Mouse (Mus musculus): ENCODE measurements around the gene Enox2. TPM values are rescaled to one million over a fixed set of nuclear protein-coding genes. Genes with fewer than 3 reads are reported as not detected.

Gene Enox2
- polyA plus RNA-seq, 1 experiment, result 9.3 TPM

DNA sequence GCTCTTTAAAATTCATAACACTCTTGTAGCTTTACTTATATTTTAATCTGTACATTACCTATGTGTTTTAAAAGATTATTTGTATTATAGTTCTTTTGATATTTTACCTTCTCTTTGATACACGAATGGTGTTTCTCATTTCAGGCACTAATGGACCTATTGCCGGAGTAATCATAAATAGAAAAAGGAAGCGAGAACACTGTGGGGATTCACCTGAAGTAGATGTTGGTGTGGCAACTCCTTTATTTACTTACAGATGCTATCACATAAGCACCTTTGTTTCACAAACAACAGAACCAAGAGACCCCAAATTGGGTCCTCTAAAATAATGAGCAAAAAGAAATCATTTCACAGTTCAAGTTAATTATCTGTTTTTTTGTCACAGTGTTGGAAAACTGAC is 109.4 kb downstream of the Enox2 start:
- no peak for DNase-seq (ENCODE audit: low read depth)
- no peak for TF ChIP-seq CTCF (IDR thresholded peaks at IDR 0.05; ENCODE audit: borderline replicate concordance, extremely low read depth, insufficient read depth, insufficient read length)
- no peak for TF ChIP-seq POLR2A (IDR thresholded peaks at IDR 0.05; ENCODE audit: borderline replicate concordance, extremely low read depth, insufficient read depth, insufficient read length, poor library complexity, severe bottlenecking)

DNA sequence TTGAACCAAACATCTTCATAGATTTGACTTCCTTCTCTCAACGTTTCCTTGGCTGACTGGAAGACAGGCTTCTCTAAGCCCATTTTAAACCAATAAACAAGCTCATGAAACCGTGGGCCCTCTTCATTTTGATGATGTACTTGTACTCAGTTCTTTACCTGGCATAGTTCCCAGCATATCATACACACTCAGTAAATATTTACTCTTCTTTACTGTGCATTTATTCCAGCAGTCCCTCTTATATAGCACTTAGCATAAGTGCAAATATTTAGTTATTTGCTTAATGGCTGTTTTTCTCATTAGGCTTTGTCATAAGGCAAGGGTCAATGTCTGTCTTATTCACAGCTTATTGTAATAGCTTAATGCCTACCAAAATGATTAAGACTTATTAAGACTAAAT is 133.8 kb downstream of the Enox2 start:
- TF ChIP-seq CTCF (IDR thresholded peaks at IDR 0.05; ENCODE audit: borderline replicate concordance, extremely low read depth, insufficient read depth, insufficient read length) (no peak), POLR2A (IDR thresholded peaks at IDR 0.05; ENCODE audit: borderline replicate concordance, extremely low read depth, insufficient read depth, insufficient read length, poor library complexity, severe bottlenecking) (no peak)
- no peak for DNase-seq (ENCODE audit: low read depth)

DNA sequence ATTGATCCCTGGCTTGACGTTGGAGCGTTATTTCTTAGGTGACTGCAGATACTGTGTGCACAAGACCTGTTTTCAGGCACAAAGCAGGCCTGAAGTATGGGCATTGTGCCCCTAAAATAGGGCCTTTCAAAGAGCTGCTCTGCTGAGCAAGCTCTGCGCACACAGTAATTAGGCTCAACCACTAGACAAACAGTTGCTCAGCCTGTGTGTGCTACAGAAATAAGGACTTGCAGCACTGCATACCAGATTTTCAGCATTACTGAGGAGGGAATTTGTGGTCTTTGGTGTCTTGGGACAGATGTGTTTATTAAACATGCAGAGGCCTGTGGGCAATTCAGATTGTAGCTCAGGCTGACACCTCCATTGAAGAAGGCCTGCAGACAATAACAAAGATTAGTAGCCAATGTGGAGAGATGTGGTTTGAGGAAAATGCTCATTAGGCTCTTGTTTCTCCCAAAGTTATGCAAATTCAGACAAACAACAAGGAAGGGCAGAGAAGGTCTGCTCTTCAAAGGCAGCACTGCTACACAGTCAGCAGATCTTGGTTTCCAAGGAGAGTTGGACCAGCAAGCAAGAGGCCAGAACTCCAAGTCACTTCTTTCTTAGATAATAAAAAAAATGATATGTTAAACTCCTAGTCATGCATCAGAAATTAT is 163.2 kb downstream of the Enox2 start:
- no peak for TF ChIP-seq POLR2A (IDR thresholded peaks at IDR 0.05; ENCODE audit: borderline replicate concordance, extremely low read depth, insufficient read depth, insufficient read length, poor library complexity, severe bottlenecking)
- TF ChIP-seq CTCF (IDR thresholded peaks at IDR 0.05; ENCODE audit: borderline replicate concordance, extremely low read depth, insufficient read depth, insufficient read length), result no peak
- DNase-seq (ENCODE audit: low read depth), result peak; percentile 89

DNA sequence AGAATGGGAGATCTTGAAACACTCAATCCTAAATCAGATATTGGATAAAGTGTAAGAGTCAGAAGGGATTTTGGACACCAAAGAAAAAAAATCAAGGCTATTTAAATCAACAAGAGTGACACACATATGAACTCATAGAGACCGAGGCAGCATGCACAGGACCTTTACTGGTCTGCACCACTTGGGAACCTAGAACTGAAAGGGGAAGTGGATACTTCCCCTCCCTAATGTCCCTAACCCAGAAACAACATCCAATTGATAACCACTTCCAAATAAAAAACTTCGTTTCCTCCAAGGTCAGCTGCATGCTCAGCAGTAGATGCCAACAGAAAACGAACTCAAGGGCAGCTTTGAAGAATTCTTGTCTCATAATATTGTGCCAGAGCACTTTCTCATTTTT is 171.6 kb downstream of the Enox2 start:
- no peak for DNase-seq (ENCODE audit: low read depth)
- TF ChIP-seq POLR2A (IDR thresholded peaks at IDR 0.05; ENCODE audit: borderline replicate concordance, extremely low read depth, insufficient read depth, insufficient read length, poor library complexity, severe bottlenecking) (no peak), CTCF (IDR thresholded peaks at IDR 0.05; ENCODE audit: borderline replicate concordance, extremely low read depth, insufficient read depth, insufficient read length) (no peak)

DNA sequence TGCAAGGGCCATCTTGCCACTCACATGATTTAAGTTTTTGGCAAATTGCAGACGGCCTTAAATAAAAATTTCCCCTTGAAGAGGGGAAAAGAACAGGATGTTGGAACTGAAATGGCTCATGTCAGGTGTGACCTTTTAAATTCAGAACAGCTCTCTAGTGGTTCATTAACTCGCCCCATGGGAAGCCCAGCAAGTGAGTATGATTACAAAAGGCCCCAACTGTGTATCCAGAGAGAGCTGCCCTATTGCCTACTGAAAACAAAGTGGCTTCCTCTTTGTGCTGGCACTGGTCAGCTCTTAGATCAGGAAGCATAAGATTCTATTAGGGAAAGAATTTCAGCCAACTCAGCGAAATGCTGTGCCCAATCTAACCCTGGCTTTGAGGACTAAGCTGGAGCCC is 175.6 kb downstream of the Enox2 start:
- TF ChIP-seq POLR2A (IDR thresholded peaks at IDR 0.05; ENCODE audit: borderline replicate concordance, extremely low read depth, insufficient read depth, insufficient read length, poor library complexity, severe bottlenecking) (no peak), CTCF (IDR thresholded peaks at IDR 0.05; ENCODE audit: borderline replicate concordance, extremely low read depth, insufficient read depth, insufficient read length) (no peak)
- peak; percentile 38 for DNase-seq (ENCODE audit: low read depth)

DNA sequence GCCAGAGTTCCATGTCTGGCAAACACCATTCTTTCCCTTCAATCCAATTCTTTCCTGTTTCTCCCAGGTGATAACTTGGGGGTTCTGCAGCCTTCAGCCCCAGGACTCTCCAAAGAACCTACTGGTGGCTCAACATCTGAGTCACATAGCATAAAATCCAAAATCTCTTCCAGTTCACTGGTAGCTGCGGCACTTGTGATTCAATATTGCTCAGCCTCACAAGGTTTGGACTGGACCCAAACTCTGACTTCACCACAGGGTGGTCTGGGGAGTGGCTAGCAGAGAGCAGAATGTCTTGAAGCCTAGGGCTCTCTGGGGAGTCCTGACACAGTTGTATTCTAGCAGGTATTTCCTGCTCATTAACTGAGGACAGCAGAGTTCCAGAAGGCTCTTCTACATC is 187.5 kb downstream of the Enox2 start:
- peak; percentile 5 for DNase-seq (ENCODE audit: low read depth)

DNA sequence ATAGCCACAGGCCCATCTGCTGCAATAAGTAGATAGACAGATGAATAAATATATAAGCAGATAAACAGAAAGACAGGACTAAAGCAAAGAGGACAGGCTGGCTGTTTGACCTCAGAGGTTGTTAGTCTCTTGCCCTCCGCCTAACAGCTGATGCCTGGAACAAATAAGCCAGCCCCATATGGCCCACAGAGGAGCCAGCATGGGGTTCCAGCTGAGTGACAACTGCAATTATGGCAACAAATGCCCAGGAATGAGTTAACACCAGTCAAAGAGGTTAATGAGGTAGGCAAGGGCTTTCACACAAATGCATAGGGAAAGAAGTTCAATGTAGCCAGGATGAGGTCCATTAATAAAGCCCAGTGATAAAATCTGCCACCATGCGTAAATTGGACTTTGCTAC is 191.8 kb downstream of the Enox2 start:
- peak; percentile 62 for DNase-seq (ENCODE audit: low read depth)
- TF ChIP-seq CTCF (IDR thresholded peaks at IDR 0.05; ENCODE audit: borderline replicate concordance, extremely low read depth, insufficient read depth, insufficient read length) (no peak), POLR2A (IDR thresholded peaks at IDR 0.05; ENCODE audit: borderline replicate concordance, extremely low read depth, insufficient read depth, insufficient read length, poor library complexity, severe bottlenecking) (no peak)

DNA sequence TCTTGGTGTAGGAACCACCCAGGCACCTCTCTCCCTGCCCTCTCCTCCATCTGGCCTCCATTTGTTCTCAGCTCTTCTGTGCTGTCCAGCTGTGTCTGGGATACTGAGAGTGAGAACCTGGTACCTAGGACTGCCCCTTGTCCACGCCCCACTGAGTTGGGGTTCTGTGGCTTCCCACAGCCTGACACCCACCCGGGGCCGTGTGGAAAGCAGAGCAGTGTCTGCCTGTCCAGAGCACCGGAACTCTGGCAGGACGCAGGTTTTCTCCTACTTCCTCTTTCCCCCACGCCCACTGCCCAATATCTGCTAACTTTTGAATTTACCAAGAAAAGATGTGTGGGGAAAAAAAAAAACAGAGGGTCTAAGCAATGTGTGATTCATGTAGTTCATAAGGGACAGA is 213.0 kb downstream of the Enox2 start:
- no peak for DNase-seq (ENCODE audit: low read depth)
- TF ChIP-seq CTCF (IDR thresholded peaks at IDR 0.05; ENCODE audit: borderline replicate concordance, extremely low read depth, insufficient read depth, insufficient read length) (no peak), POLR2A (IDR thresholded peaks at IDR 0.05; ENCODE audit: borderline replicate concordance, extremely low read depth, insufficient read depth, insufficient read length, poor library complexity, severe bottlenecking) (no peak)

DNA sequence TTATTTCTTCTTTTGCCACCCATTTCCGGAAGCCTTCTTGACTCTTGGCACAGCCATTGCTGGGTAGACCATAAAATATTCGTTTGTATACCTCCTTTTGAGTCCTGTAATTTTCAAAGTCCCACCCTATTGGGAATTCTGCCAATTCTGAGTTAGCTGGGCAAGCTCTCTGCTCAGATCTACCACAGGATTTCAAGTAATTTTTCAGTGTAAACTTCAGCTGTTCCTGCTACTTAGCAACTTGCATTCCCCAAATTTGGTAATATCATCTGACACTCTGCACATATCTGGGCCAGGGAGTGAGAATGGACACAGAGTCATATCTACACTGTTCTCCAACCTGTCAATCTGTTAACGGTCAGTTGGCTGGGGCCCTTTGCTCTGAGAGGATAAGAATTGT is 214.5 kb downstream of the Enox2 start:
- peak; percentile 34 for DNase-seq (ENCODE audit: low read depth)
- TF ChIP-seq CTCF (IDR thresholded peaks at IDR 0.05; ENCODE audit: borderline replicate concordance, extremely low read depth, insufficient read depth, insufficient read length) (no peak), POLR2A (IDR thresholded peaks at IDR 0.05; ENCODE audit: borderline replicate concordance, extremely low read depth, insufficient read depth, insufficient read length, poor library complexity, severe bottlenecking) (no peak)

DNA sequence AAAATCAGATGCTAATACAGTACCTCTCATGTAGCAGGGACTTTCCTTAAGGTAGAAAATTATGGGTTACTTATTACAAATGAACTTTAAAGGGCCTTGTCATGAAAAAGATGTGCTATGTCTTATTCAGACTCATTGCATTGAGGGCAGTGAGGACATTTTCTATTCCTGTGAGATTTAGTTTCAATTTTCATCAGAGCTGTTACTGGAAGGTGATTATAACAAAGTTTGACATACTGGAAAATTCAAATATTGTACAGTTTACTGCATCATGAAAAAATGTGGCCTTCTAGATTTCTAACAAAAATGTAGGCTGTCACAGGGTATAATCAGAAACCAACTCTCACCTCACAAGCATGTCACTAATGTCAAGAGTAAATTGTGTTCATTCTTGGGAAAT is 242.9 kb downstream of the Enox2 start:
- DNase-seq (ENCODE audit: low read depth), result no peak
- TF ChIP-seq POLR2A (IDR thresholded peaks at IDR 0.05; ENCODE audit: borderline replicate concordance, extremely low read depth, insufficient read depth, insufficient read length, poor library complexity, severe bottlenecking) (no peak), CTCF (IDR thresholded peaks at IDR 0.05; ENCODE audit: borderline replicate concordance, extremely low read depth, insufficient read depth, insufficient read length) (no peak)

DNA sequence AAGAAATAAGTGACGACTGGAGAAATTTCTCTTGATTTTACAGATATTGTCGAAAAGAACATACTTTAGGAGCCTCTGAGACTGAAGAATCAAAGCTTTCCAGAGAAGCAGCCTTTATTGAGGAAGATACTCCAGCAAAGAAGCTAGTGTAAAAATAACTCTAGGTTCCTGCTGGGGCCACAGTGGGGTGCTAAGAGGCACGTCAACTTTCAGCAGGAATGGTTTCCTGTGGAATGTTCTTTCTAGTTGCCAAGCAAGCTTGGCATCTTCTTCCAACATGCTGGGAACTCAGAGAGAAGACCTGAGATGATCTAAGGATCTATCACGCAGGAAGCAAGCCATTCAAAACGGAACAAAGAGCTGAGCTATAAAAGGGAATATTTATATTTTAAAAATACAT is 278.3 kb downstream of the Enox2 start:
- DNase-seq (ENCODE audit: low read depth), result no peak
- no peak for TF ChIP-seq CTCF (IDR thresholded peaks at IDR 0.05; ENCODE audit: borderline replicate concordance, extremely low read depth, insufficient read depth, insufficient read length)
- no peak for TF ChIP-seq POLR2A (IDR thresholded peaks at IDR 0.05; ENCODE audit: borderline replicate concordance, extremely low read depth, insufficient read depth, insufficient read length, poor library complexity, severe bottlenecking)

DNA sequence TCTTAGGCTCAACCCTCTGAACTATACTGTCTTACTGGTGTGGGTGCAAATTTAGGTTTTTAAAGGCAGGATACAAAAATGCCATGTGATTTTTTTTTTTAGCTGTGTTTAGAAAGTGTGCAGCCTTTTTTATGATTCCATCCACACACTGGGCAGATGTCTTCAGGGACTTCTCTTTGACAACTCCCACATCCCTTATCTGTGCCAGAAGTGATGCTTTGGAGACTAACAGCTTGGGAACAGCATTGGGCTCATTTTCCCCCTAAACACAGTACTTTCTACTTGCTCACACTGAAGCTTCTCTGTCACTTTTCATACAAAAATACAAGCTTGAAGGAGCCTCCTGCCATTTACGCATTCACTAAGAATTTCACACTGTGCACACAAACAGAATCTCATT is 282.4 kb downstream of the Enox2 start:
- no peak for DNase-seq (ENCODE audit: low read depth)
- TF ChIP-seq CTCF (IDR thresholded peaks at IDR 0.05; ENCODE audit: borderline replicate concordance, extremely low read depth, insufficient read depth, insufficient read length), result no peak
- no peak for TF ChIP-seq POLR2A (IDR thresholded peaks at IDR 0.05; ENCODE audit: borderline replicate concordance, extremely low read depth, insufficient read depth, insufficient read length, poor library complexity, severe bottlenecking)

DNA sequence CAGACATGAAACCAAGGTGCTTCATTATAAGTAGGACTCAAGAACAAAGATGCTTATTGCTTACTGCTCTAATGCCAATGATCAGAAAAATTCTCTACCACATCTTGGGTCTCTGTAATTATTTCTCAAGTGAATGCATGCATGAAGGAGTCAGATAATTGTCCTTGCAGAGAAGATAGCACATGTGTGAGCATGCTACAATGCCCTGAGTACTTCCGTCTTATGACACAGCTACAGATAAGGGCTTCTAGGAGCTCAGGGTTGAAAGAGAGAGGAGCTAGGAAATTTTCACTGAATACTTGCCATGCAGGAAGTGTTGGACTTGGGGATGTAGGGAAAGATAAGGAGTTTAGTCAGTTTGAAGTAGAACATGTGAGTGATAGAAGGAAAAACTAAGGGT is 285.2 kb downstream of the Enox2 start:
- no peak for DNase-seq (ENCODE audit: low read depth)
- TF ChIP-seq POLR2A (IDR thresholded peaks at IDR 0.05; ENCODE audit: borderline replicate concordance, extremely low read depth, insufficient read depth, insufficient read length, poor library complexity, severe bottlenecking), result no peak

All from brain, embryonic 14.5 days (tissue).